Mouse (Mus musculus) v-Abl transformed pro-B cells (cell line): Measurements from ENCODE around the gene Tfrc.
"Not testable (repeated sequence)": the region's sequence is repeated elsewhere in the genome, so short reads cannot be mapped to it uniquely, and the experiment has no call there.

Experiments
- in situ Hi-C, 2 experiments: fragments of 400-800 bp; cut with MboI; formaldehyde crosslinking; loops; one replicate each; pipeline ENCODE4 v1.15.1; 2025; ENCODE audit not compliant: unreplicated experiment in 2 of 2

The Tfrc gene

GRCm38 (mm10) chr16:32610460-32611255, 1.9 kb downstream of the Tfrc start:
- in situ Hi-C loops = loop anchor here (5.0 to 10.0 kb wide), 3 partner anchors 93 to 326 kb away; no protein-coding TSS in a partner anchor

GRCm38 (mm10) chr16:32612052-32612451, 3.3 kb downstream of the Tfrc start:
- in situ Hi-C loops = loop anchor here (5.0 to 10.0 kb wide), 3 partner anchors 95 to 327 kb away; no protein-coding TSS in a partner anchor

GRCm38 (mm10) chr16:32613269-32613834, 4.6 kb downstream of the Tfrc start:
- in situ Hi-C loops = loop anchor here (5.0 to 10.0 kb wide), 3 partner anchors 96 to 329 kb away; no protein-coding TSS in a partner anchor

DNA sequence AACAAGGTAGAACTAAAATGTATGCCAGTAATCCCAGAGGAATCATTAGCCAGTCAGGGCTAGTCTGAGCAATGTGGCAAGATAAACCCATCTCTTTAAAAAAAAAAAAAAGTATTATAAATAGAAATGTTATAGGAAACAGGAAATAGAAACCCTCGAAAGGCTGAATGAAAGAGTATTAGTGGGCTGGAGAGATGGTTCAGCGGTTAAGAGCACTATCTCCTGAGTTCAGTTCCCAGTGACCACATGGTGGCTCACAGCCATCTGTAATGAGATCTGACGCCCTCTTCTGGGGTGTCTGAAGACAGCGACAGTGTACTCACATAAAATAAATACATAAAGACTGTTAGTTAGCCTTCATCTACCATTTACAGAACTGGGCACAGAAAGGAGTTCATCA, 5.3 kb downstream of the Tfrc start:
- in situ Hi-C loops = loop anchor here (5.0 to 10.0 kb wide), 3 partner anchors 97 to 329 kb away; no protein-coding TSS in a partner anchor

GRCm38 (mm10) chr16:32618946-32619345, 10.2 kb downstream of the Tfrc start:
- in situ Hi-C loops = loop anchor here in 1 of 2 experiments (5.0 to 10.0 kb wide), 2 partner anchors 334 to 672 kb away; partner anchors contain the start of genes 0610012G03Rik and Ncbp2

DNA sequence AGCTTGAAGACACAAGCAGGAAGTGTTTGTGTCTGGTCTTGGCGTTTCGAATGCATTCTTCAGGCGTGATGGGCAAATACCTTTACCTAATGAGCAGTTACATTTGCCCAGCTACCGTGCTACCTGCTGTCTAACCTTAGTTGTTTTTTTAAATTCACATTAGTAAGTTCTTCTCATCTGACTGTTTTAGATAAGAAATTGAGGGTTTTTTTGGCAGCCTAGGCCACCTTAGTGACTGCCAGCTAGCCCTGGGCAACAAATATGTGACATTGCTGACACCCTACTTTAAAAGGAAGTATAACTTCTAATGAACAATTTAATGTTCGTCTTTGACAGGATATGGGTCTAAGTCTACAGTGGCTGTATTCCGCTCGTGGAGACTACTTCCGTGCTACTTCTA, 19.4 kb downstream of the Tfrc start:
- in situ Hi-C loops = loop anchor here in 1 of 2 experiments (5.0 to 10.0 kb wide), 3 partner anchors 253 to 596 kb away; no protein-coding TSS in a partner anchor

- in situ Hi-C loops = loop anchor here (5.0 kb wide), 2 partner anchors 40 to 55 kb away; no protein-coding TSS in a partner anchor
These were observed 23.7 kb downstream of the Tfrc start for GRCm38 (mm10) chr16:32632328-32632824.

DNA sequence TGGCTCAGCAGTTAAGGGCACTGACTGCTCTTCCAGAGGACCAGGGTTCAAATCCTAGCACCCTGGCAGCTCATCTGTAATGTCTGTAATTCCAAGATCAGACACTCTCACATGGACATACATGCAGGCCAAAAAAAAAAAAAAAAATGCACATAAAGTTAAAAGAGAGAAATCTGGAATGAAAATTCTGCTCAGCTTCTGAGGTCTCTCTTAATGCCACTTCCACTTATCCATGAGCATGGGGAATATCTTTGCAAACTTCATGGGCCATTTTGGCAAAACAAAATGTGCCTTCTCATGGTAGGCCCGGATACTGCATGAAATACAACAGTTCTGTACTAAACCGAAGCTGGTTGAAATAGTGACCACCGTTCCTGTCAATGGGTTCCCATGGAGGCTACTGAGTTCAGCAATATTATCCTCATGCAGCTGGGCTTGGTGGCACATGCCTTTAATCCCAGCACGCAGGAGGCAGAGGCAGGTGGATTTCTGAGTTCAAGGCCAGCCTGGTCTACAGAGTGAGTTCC, 24.8 kb downstream of the Tfrc start:
- in situ Hi-C loops = loop anchor here (5.0 kb wide), 2 partner anchors 39 to 54 kb away; no protein-coding TSS in a partner anchor

DNA sequence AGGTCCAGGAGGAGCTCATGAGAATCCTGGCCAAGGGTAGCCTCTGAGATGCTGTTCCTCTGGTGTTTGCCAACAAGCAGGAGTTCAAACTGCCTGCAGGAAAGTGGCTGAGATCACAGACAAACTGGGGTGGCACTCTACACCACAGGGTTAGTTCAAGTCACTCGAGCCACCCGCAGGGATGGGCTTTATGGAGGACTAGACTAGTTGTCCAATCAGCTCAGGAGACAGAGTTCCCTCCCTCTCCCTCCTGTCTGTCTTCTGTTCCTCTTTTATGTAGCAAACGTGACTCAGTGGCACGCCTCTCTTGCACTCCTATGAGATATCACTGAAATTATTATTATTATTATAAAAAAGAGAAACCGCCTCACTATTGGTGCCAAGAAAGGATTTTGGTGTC, 25.5 kb downstream of the Tfrc start:
- in situ Hi-C loops = loop anchor here (5.0 kb wide), 2 partner anchors 38 to 53 kb away; no protein-coding TSS in a partner anchor

DNA sequence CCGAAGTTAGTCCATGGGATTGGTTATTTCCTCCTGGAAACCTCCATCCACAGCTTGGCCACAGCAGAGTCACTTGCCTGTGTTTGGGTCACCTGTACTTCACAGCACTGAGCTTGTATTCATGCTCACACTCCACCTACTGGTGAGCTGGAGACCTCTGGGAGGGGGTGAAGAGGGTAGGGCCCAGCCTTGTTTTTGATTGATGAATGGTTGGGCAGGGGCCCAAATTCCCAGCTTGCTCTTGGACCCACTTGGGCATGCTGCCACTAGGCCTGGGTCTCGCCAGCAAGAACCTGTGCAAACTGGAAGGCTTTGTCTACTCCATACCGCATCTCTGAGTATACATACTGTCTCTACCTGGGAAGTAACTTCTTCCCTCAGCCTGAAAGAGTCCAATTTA, 26.6 kb downstream of the Tfrc start:
- in situ Hi-C loops = no loop called here

DNA sequence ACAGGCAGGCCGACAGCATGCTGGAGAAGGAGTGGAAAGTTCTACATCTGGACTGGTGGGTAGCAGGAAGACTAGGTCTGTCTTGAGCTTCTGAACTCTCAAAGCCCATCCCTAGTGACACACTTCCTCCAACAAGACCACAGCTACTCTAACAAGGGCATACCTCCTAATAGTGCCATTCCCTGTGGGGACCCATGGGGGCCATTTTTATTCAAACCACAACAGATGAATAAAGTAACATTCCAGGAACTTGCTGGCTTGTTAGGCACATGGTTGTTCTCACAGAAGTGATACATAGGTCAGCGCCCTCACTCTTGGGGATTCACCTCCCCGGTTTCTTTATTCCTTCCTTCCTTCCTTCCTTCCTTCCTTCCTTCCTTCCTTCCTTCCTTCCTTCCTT, 27.6 kb downstream of the Tfrc start:
- in situ Hi-C loops = no loop called here

GRCm38 (mm10) chr16:32636871-32637521, 28.3 kb downstream of the Tfrc start:
- in situ Hi-C loops = no loop called here

DNA sequence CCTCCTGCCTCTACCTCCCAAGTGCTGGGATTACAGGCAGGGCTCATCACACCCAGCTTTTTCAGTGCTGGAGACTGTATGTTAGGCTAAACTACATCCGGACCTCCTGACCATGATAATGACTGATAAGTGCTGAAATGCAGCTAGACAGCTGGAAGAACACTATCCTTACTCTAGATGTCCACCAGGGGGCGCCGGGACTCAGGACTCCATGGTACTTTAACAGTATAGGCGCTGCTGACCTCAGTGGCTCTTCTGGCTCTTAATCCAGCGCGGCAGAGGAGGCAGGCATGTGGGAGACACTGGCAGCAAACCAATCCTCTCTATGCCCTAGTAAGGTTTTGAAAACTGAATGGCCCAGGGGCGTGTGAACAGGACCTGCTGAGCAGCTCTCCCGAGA, 29.8 kb downstream of the Tfrc start:
- in situ Hi-C loops = no loop called here

- in situ Hi-C loops = no loop called here
These were observed 31.4 kb downstream of the Tfrc start for GRCm38 (mm10) chr16:32640096-32640495.

GRCm38 (mm10) chr16:32640683-32641082, 32.0 kb downstream of the Tfrc start:
- in situ Hi-C loops = not testable (repeated sequence)

DNA sequence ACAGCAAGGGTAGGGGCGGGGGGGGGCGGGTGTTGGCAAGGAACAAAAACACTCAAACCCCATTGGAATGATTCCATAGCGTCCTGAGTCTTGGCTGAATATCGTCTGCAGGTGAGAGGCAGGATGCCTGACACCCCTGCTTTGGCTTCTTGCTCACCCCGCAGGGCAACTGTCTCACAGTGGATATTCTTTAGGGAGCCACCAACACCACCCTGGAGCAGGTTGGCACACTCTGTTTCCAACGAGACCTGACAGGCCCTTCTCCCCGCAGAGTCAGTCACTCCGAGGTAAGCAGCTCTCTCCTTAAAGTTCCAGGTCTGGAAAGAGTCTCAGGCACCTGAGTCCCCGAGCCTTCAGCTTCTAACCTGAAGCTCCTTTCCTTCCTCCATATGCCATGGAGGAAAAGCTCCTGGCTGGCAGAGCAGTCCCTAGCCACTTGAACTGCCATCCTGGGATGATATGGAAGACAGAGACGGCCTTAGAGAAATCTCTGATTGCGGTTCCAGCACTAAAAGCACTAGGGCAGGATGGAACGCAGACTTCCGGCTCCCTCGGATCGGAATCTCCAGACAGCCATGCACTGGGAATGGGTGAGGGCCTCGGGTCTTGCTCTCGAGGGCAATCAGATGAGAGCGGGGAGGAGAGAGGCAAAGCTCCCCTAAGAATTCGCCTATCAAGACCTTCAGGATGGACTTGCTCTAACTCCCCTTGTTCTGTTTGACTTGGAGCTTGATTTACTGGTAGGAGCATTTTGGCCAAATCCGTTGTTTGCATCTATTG, 32.9 kb downstream of the Tfrc start:
- in situ Hi-C loops = no loop called here

DNA sequence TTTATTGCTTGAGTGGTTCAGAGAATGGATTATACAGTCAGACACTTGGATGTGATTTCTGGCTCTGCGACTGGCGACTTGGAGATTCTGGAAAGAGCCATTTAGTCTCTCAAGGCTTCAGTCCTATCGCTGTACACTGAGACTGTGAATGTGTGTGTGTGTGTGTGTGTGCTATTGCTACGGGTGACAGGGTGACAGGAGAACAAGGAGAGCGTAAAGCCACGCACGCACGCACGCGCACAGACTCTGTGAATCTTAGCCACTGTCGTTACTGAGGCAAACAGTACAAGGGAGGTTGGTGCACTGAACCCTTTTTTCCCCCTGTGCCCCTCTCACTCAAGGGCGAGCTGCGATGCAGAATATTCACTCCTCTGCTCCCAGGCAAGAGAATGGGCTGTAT, 33.6 kb downstream of the Tfrc start:
- in situ Hi-C loops = no loop called here

DNA sequence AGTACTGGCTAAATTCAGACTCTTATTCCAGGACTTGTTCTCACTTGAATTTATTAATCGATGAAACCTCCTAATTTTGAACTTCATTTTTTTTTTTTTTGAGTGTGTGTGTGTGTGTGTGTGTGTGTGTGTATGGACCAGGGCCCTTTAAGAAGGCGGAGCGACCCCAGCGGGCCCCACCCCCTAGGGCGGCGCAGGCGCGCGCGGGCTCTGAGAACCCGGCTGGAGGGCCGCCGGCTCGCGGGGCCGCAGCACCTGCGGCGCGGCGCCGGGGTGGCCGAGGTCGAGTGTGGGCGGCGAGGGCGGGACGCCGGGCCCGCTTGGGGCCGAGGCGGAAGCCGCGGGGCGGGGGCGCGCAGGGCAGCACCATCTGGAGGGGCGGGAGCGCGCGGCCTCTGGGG, 34.9 kb downstream of the Tfrc start, which contains the start of gene Tnk2:
Tnk2 (plus strand) TSS at position 214 of the 401 bp plus-strand sequence.
- in situ Hi-C loops = no loop called here

- in situ Hi-C loops = no loop called here
These were observed 35.5 kb downstream of the Tfrc start for GRCm38 (mm10) chr16:32644069-32644800.
